ENCODE assay signal across 8 mouse cellular contexts in genomic region chr4:145155956-145156355, GRCm38 (mm10). TPM values are rescaled to one million over a fixed set of nuclear protein-coding genes. Genes with fewer than 3 reads are reported as not detected.
A peak's percentile ranks its signal among the peaks of the same experiment; 100 is the strongest.
DNase-seq lines count a peak whose midpoint lies in the region; ATAC-seq and TF ChIP-seq lines count a peak whose summit lies in the region.

No protein-coding gene starts in this region.

- H3K9ac ChIP-seq in MEL (ENCODE audit: control insufficient read depth, low read depth, low read length, poor library complexity, severe bottlenecking): no peak overlapping the region
- H3K9ac ChIP-seq in limb, embryonic 14.5 days (ENCODE audit: low read depth, low read length, severe bottlenecking): no peak overlapping the region
- H3K9ac ChIP-seq in midbrain, embryonic 16.5 days (ENCODE audit: low read depth, low read length): no peak overlapping the region

- no peak overlapping the region for H3K27ac ChIP-seq in MEL (ENCODE audit: control insufficient read depth, low read depth, low read length)
- no peak overlapping the region for H3K27ac ChIP-seq in limb, embryonic 14.5 days (replicated peaks; ENCODE audit: low read depth, low read length)
- no peak overlapping the region for H3K27ac ChIP-seq in midbrain, embryonic 16.5 days (ENCODE audit: low read length)

- H3K4me1 ChIP-seq in MEL (ENCODE audit: control insufficient read depth in 1 of 2, insufficient read depth in 2 of 2, low read length in 2 of 2): no peaks in the 10 kb centered on the region
- H3K4me1 ChIP-seq in limb, embryonic 14.5 days (ENCODE audit: control insufficient read depth, insufficient read depth, low read length): no peaks in the 10 kb centered on the region
- H3K4me1 ChIP-seq in midbrain, embryonic 16.5 days (ENCODE audit: control insufficient read depth, insufficient read depth, low read length): no peaks in the 10 kb centered on the region

- no peaks in the 10 kb centered on the region for H3K79me2 ChIP-seq in MEL (ENCODE audit: control insufficient read depth, insufficient read depth, low read length, poor library complexity)

- WGBS in limb, embryonic 14.5 days: 47% methylated on average over 8 of the region's 8 CpGs
- 48% methylated on average over 8 of the region's 8 CpGs for WGBS in midbrain, embryonic 16.5 days

- ATAC-seq in limb, embryonic 14.5 days (ENCODE audit: low FRiP score, low read depth): no peak
- peak; percentile 70 for ATAC-seq in midbrain, embryonic 16.5 days

- TF ChIP-seq RAD21 in MEL (IDR thresholded peaks at IDR 0.05; ENCODE audit: low read depth, low read length): peak; percentile 84

- no peak for TF ChIP-seq POLR2A in MEL (IDR thresholded peaks at IDR 0.05; ENCODE audit: control insufficient read depth in 1 of 2, insufficient read depth in 1 of 2, low read depth in 1 of 2, low read length in 2 of 2, poor library complexity in 1 of 2)
- no peak for TF ChIP-seq POLR2A in limb, embryonic 14.5 days (IDR thresholded peaks at IDR 0.05; ENCODE audit: borderline replicate concordance, extremely low read depth, insufficient read depth, insufficient read length)

- peaks cover 0 to 8% of the 10 kb centered on the region in 2 experiments; a peak in 1 of 4 replicates for H3K36me3 ChIP-seq in MEL (ENCODE audit: control insufficient read depth in 1 of 2, insufficient read depth in 2 of 2, low read length in 2 of 2)
- peaks cover 88% of the 10 kb centered on the region for H3K36me3 ChIP-seq in limb, embryonic 14.5 days (ENCODE audit: control insufficient read depth, insufficient read depth, low read length)
- H3K36me3 ChIP-seq in midbrain, embryonic 16.5 days (ENCODE audit: control insufficient read depth, insufficient read depth, low read length): peaks cover 43% of the 10 kb centered on the region

- peak; percentile 88 to 100 (median 91) for TF ChIP-seq CTCF in MEL (IDR thresholded peaks at IDR 0.05 in 2 of 3, conservative IDR thresholded peaks at IDR 0.05 in 1 of 3; ENCODE audit: control insufficient read depth in 1 of 3, insufficient read depth in 1 of 3, low read depth in 2 of 3, low read length in 3 of 3, poor library complexity in 1 of 3, severe bottlenecking in 1 of 3)

- no peaks in the 10 kb centered on the region for H3K9me3 ChIP-seq in MEL (replicated peaks; ENCODE audit: insufficient read depth, low read length)
- H3K9me3 ChIP-seq in limb, embryonic 14.5 days (ENCODE audit: control insufficient read depth, low read length): no peaks in the 10 kb centered on the region
- H3K9me3 ChIP-seq in midbrain, embryonic 16.5 days (replicated peaks; ENCODE audit: control insufficient read depth, low read length, poor library complexity, severe bottlenecking): no peaks in the 10 kb centered on the region

- H3K4me3 ChIP-seq in MEL (ENCODE audit: control insufficient read depth in 1 of 2, insufficient read depth in 1 of 2, low read depth in 2 of 2, low read length in 2 of 2): no peak overlapping the region
- H3K4me3 ChIP-seq in limb, embryonic 14.5 days (replicated peaks; ENCODE audit: low read length): no peak overlapping the region
- H3K4me3 ChIP-seq in midbrain, embryonic 16.5 days (ENCODE audit: low read depth, low read length): no peak overlapping the region

- DNase-seq in 3T3-L1 (ENCODE audit: low read depth, low spot score) (peak; percentile 70), MEL (ENCODE audit: low read depth, low spot score) (peak; percentile 72)
- peak; percentile 53 to 62 for DNase-seq in cerebellum, adult 18-20 months
- peak; percentile 33 to 54 for DNase-seq in frontal cortex, postnatal 36 days (ENCODE audit: low spot score in 2 of 2)
- DNase-seq in kidney, adult 11 months: peak; percentile 29
- peak; percentile 55 for DNase-seq in limb, embryonic 14.5 days (ENCODE audit: low spot score)
- DNase-seq in spleen, postnatal 4 days (ENCODE audit: low spot score in 2 of 2): peak; percentile 40 to 71

- no peak overlapping the region for H3K4me2 ChIP-seq in limb, embryonic 14.5 days (replicated peaks; ENCODE audit: low read depth, low read length, severe bottlenecking)
- no peak overlapping the region for H3K4me2 ChIP-seq in midbrain, embryonic 16.5 days (ENCODE audit: low read length)

- TF ChIP-seq EP300 in MEL (IDR thresholded peaks at IDR 0.05; ENCODE audit: low read depth in 1 of 2, low read length in 2 of 2): no peak

- no peaks in the 10 kb centered on the region for H3K27me3 ChIP-seq in MEL (ENCODE audit: control insufficient read depth in 1 of 2, insufficient read depth in 2 of 2, low read length in 2 of 2)
- no peaks in the 10 kb centered on the region for H3K27me3 ChIP-seq in limb, embryonic 14.5 days (ENCODE audit: control insufficient read depth, insufficient read depth, low read length)
- H3K27me3 ChIP-seq in midbrain, embryonic 16.5 days (ENCODE audit: control insufficient read depth, insufficient read depth, low read depth, low read length): no peaks in the 10 kb centered on the region

TF ChIP-seq in MEL, 35 proteins besides CTCF, POLR2A, EP300 and RAD21:
- TF ChIP-seq SIN3A (IDR thresholded peaks at IDR 0.05; ENCODE audit: low read length) (no peak), ZKSCAN1 (IDR thresholded peaks at IDR 0.05; ENCODE audit: low read depth, low read length) (no peak), MYC (IDR thresholded peaks at IDR 0.05; ENCODE audit: low read depth, low read length) (0 out of 2 replicates have a peak, but pooled peaks have one; percentile 50), ZC3H11A (IDR thresholded peaks at IDR 0.05; ENCODE audit: low read depth, low read length) (peak; percentile 59), SMC3 (IDR thresholded peaks at IDR 0.05; ENCODE audit: low read depth, low read length) (peak; percentile 85)

RNA-seq across cellular contexts. Expression of gene Vps13d, which starts 38.8 kb away (rescaled TPM):
- total RNA-seq in MEL (2012; rRNA removed): 8.9 and 10.0 TPM in 2 replicates
- 10 to 100 TPM; 13.2 to 14.5 TPM for polyA plus RNA-seq in MEL (2012; ENCODE audit: insufficient read depth in 1 of 2, insufficient read length in 2 of 2, low read depth in 1 of 2, low replicate concordance in 2 of 2, missing spikeins in 1 of 2)
- 19.0 and 26.3 TPM in 2 replicates for polyA plus RNA-seq in limb, embryonic 14.5 days (2012; rRNA removed)
- polyA plus RNA-seq in limb, embryonic 14.5 days (2014; fragmentation: Nextera tagmentation; extraction: Ambion mirVana): 16.8 and 20.1 TPM in 2 replicates
- 8.9 and 9.7 TPM in 2 replicates for polyA plus RNA-seq in midbrain, embryonic 16.5 days (2015; fragmentation: Nextera tagmentation; extraction: Ambion mirVana)
